Mouse (Mus musculus): Measurements from ENCODE around the gene Sdk1. TPM values are rescaled to one million over a fixed set of nuclear protein-coding genes. Genes with fewer than 3 reads are reported as not detected.

The Sdk1 gene
- polyA plus RNA-seq, 1 experiment: 4.0 TPM

GRCm38 (mm10) chr5:142220851-142221503, 979.7 kb downstream of the Sdk1 start:
- H3K27me3 ChIP-seq (ENCODE audit: control insufficient read depth, insufficient read depth, low read length): no peaks in the 10 kb centered on the region
- no peak overlapping the region for H3K27ac ChIP-seq (ENCODE audit: control insufficient read depth, insufficient read depth, low read depth, low read length)
- no peak overlapping the region for H3K4me3 ChIP-seq (ENCODE audit: control insufficient read depth, low read depth, low read length)
- no peaks in the 10 kb centered on the region for H3K36me3 ChIP-seq (ENCODE audit: control insufficient read depth, insufficient read depth, low read length)
- peak; percentile 20; the same call in 1 of the 2 replicates for TF ChIP-seq CTCF (IDR thresholded peaks at IDR 0.05; ENCODE audit: control insufficient read depth, insufficient read depth, insufficient replicate concordance, low read depth, low read length)
- no peak for TF ChIP-seq POLR2A (IDR thresholded peaks at IDR 0.05; ENCODE audit: control insufficient read depth, low read depth, low read length)
- peaks cover 12% of the 10 kb centered on the region for H3K4me1 ChIP-seq (ENCODE audit: control insufficient read depth, insufficient read depth, low read length)

- no peak for TF ChIP-seq POLR2A (IDR thresholded peaks at IDR 0.05; ENCODE audit: control insufficient read depth, low read depth, low read length)
- no peak for TF ChIP-seq CTCF (IDR thresholded peaks at IDR 0.05; ENCODE audit: control insufficient read depth, insufficient read depth, insufficient replicate concordance, low read depth, low read length)
- Histone ChIP-seq H3K27ac (ENCODE audit: control insufficient read depth, insufficient read depth, low read depth, low read length) (no peak overlapping the region), H3K36me3 (ENCODE audit: control insufficient read depth, insufficient read depth, low read length) (no peaks in the 10 kb centered on the region)
These were observed 987.9 kb downstream of the Sdk1 start for GRCm38 (mm10) chr5:142228957-142229810.

GRCm38 (mm10) chr5:142229811-142230205, 988.5 kb downstream of the Sdk1 start:
- H3K27me3 ChIP-seq (ENCODE audit: control insufficient read depth, insufficient read depth, low read length): no peaks in the 10 kb centered on the region
- no peaks in the 10 kb centered on the region for H3K36me3 ChIP-seq (ENCODE audit: control insufficient read depth, insufficient read depth, low read length)
- H3K27ac ChIP-seq (ENCODE audit: control insufficient read depth, insufficient read depth, low read depth, low read length): no peak overlapping the region
- H3K4me3 ChIP-seq (ENCODE audit: control insufficient read depth, low read depth, low read length): peak overlapping the region; percentile 64
- peaks cover 4% of the 10 kb centered on the region; the same call in 1 of the 2 replicates for H3K4me1 ChIP-seq (ENCODE audit: control insufficient read depth, insufficient read depth, low read length)
- TF ChIP-seq POLR2A (IDR thresholded peaks at IDR 0.05; ENCODE audit: control insufficient read depth, low read depth, low read length): no peak

More at GRCm38 (mm10) chr5:142228957-142229810, 987.9 kb downstream of the Sdk1 start:
- Histone ChIP-seq H3K4me1 (ENCODE audit: control insufficient read depth, insufficient read depth, low read length) (peaks cover 4% of the 10 kb centered on the region; the same call in 1 of the 2 replicates), H3K4me3 (ENCODE audit: control insufficient read depth, low read depth, low read length) (peak overlapping the region; percentile 64), H3K27me3 (ENCODE audit: control insufficient read depth, insufficient read depth, low read length) (no peaks in the 10 kb centered on the region)

GRCm38 (mm10) chr5:142240288-142240687, 999.0 kb downstream of the Sdk1 start:
- no peaks in the 10 kb centered on the region for H3K36me3 ChIP-seq (ENCODE audit: control insufficient read depth, insufficient read depth, low read length)
- no peak overlapping the region for H3K4me3 ChIP-seq (ENCODE audit: control insufficient read depth, low read depth, low read length)
- TF ChIP-seq POLR2A (IDR thresholded peaks at IDR 0.05; ENCODE audit: control insufficient read depth, low read depth, low read length): no peak
- peak; percentile 55; the same call in 1 of the 2 replicates for TF ChIP-seq CTCF (IDR thresholded peaks at IDR 0.05; ENCODE audit: control insufficient read depth, insufficient read depth, insufficient replicate concordance, low read depth, low read length)
- no peaks in the 10 kb centered on the region for H3K4me1 ChIP-seq (ENCODE audit: control insufficient read depth, insufficient read depth, low read length)
- no peak overlapping the region for H3K27ac ChIP-seq (ENCODE audit: control insufficient read depth, insufficient read depth, low read depth, low read length)
- no peaks in the 10 kb centered on the region for H3K27me3 ChIP-seq (ENCODE audit: control insufficient read depth, insufficient read depth, low read length)

GRCm38 (mm10) chr5:142242597-142242996, 1001.3 kb downstream of the Sdk1 start:
- no peak overlapping the region for H3K27ac ChIP-seq (ENCODE audit: control insufficient read depth, insufficient read depth, low read depth, low read length)
- no peaks in the 10 kb centered on the region for H3K27me3 ChIP-seq (ENCODE audit: control insufficient read depth, insufficient read depth, low read length)
- no peaks in the 10 kb centered on the region for H3K36me3 ChIP-seq (ENCODE audit: control insufficient read depth, insufficient read depth, low read length)
- no peak overlapping the region for H3K4me3 ChIP-seq (ENCODE audit: control insufficient read depth, low read depth, low read length)
- TF ChIP-seq POLR2A (IDR thresholded peaks at IDR 0.05; ENCODE audit: control insufficient read depth, low read depth, low read length) (no peak), CTCF (IDR thresholded peaks at IDR 0.05; ENCODE audit: control insufficient read depth, insufficient read depth, insufficient replicate concordance, low read depth, low read length) (no peak)
- H3K4me1 ChIP-seq (ENCODE audit: control insufficient read depth, insufficient read depth, low read length): no peaks in the 10 kb centered on the region

GRCm38 (mm10) chr5:142243069-142243468, 1001.8 kb downstream of the Sdk1 start:
- Histone ChIP-seq H3K27me3 (ENCODE audit: control insufficient read depth, insufficient read depth, low read length) (no peaks in the 10 kb centered on the region), H3K36me3 (ENCODE audit: control insufficient read depth, insufficient read depth, low read length) (no peaks in the 10 kb centered on the region), H3K4me3 (ENCODE audit: control insufficient read depth, low read depth, low read length) (no peak overlapping the region), H3K27ac (ENCODE audit: control insufficient read depth, insufficient read depth, low read depth, low read length) (no peak overlapping the region), H3K4me1 (ENCODE audit: control insufficient read depth, insufficient read depth, low read length) (no peaks in the 10 kb centered on the region)
- no peak for TF ChIP-seq CTCF (IDR thresholded peaks at IDR 0.05; ENCODE audit: control insufficient read depth, insufficient read depth, insufficient replicate concordance, low read depth, low read length)
- no peak for TF ChIP-seq POLR2A (IDR thresholded peaks at IDR 0.05; ENCODE audit: control insufficient read depth, low read depth, low read length)

GRCm38 (mm10) chr5:142256231-142256630, 1014.9 kb downstream of the Sdk1 start:
- Histone ChIP-seq H3K4me3 (ENCODE audit: control insufficient read depth, low read depth, low read length) (no peak overlapping the region), H3K4me1 (ENCODE audit: control insufficient read depth, insufficient read depth, low read length) (no peaks in the 10 kb centered on the region), H3K27ac (ENCODE audit: control insufficient read depth, insufficient read depth, low read depth, low read length) (no peak overlapping the region), H3K36me3 (ENCODE audit: control insufficient read depth, insufficient read depth, low read length) (no peaks in the 10 kb centered on the region), H3K27me3 (ENCODE audit: control insufficient read depth, insufficient read depth, low read length) (no peaks in the 10 kb centered on the region)
- TF ChIP-seq CTCF (IDR thresholded peaks at IDR 0.05; ENCODE audit: control insufficient read depth, insufficient read depth, insufficient replicate concordance, low read depth, low read length) (no peak), POLR2A (IDR thresholded peaks at IDR 0.05; ENCODE audit: control insufficient read depth, low read depth, low read length) (no peak)

Measured in testis, adult 2 months (tissue).